8 mouse cellular contexts compared by ENCODE assay signal in the genomic region with DNA sequence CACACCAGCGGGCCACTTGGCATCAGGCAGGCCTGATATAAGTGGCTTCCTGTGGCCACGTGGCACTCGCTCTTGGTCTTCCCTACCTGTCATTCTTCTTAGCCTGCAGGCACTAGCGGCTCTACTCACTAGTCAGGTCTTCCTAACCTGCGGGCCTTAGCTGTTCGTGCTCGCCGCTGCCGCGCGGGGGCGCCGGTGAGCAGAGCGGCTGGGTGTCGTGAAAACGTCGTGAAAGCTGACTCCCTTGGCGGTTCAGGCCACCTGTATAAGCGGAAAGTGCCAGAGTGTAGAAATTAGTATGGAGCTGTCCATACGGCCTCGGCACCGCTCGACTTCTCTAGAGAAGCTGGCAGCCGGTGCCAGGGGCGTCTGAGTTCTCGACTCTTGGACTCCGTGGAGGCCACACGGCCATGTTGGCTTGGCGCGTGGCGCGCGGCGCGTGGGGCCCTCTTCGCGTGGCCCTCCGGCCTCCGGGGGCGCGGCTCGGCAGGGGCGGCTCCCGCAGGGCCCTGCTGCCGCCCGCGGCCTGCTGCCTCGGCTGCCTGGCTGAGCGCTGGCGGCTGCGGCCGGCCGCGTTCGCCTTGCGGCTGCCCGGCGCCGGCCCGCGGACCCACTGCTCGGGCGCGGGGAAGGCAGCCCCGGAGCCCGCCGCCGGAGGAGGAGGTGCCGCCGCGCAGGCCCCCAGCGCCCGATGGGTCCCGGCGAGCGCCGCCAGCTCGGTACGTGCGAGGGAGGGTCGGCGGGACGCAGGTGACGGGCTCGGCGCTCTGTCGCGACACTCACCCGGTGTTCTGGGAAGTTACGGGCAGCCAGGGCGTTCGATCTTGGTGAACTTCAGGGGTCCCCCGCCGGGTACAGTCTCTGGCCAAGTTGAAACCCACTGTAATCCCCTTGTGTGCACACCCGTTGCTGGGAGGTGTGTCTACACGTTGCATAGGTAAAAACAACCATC. TPM values are rescaled to one million over a fixed set of nuclear protein-coding genes. Genes with fewer than 3 reads are reported as not detected.
A peak's percentile ranks its signal among the peaks of the same experiment; 100 is the strongest.
DNase-seq lines count a peak whose midpoint lies in the region; ATAC-seq lines count a peak whose summit lies in the region.

A gene (plus strand): TSS at position 260 of the 952 bp plus-strand sequence.

- intact Hi-C loops in gastrocnemius, postnatal 14 days (cut with DNase I; ENCODE audit: low total_unique reads), result loop anchor here (5.0 kb wide), 1 partner anchor 61 kb away; no protein-coding TSS in a partner anchor
- intact Hi-C loops in left cerebral cortex, postnatal 10 days (cut with DNase I), result loop anchor here (5.0 kb wide), 1 partner anchor 56 kb away; no protein-coding TSS in a partner anchor

- DNase-seq in adrenal gland, adult (ENCODE audit: inconsistent age in 2 of 2, low spot score in 1 of 2), result peak; percentile 97 to 100
- peak; percentile 94 for DNase-seq in embryo, embryonic 10.5 days (ENCODE audit: low spot score)
- peak; percentile 91 for DNase-seq in gastrocnemius, postnatal 14 days
- peak; percentile 93 for DNase-seq in left cerebral cortex, postnatal 10 days (ENCODE audit: extremely low spot score in 1 of 2, low spot score in 2 of 2)
- DNase-seq in right cerebral cortex, postnatal 25 days, result peak; percentile 95
- peak; percentile 93 to 96 for DNase-seq in urinary bladder, postnatal 4 days (ENCODE audit: low spot score in 2 of 2)

- peak; percentile 85 for ATAC-seq in inflammation-experienced regulatory T-cells, adult 6 months
- ATAC-seq in megakaryocyte-erythroid progenitor cell, adult 5-6 weeks (replicated peaks; ENCODE audit: low FRiP score, low TSS enrichment, poor library complexity, severe bottlenecking), result peak; percentile 95

RNA-seq across cellular contexts. Expression of the gene that starts here (rescaled TPM):
- total RNA-seq in gastrocnemius, postnatal 14 days (2021), result 10 to 100 TPM; 14.2 to 15.8 TPM
- 1 to 10 TPM; 2.9 to 4.1 (median 3.6) TPM for polyA plus RNA-seq in inflammation-experienced regulatory T-cells, adult 6 months (2017; shearing (Covaris generic))
- total RNA-seq in left cerebral cortex, postnatal 10 days (2021), result 10 to 100 TPM; 24.6 to 29.3 TPM
- 26.1 and 28.3 TPM in 2 replicates for total RNA-seq in megakaryocyte-erythroid progenitor cell, adult 5-6 weeks (2014; fragmentation: Nextera tagmentation)
- total RNA-seq in megakaryocyte-erythroid progenitor cell, adult 5-6 weeks (2017), result 45.2 and 49.1 TPM in 2 replicates

Comparison
In these comparisons a context has a peak if more than half of its experiments do, and no peak if none do; other contexts are left out.
1. Peak in every context shown above with its lines: DNase-seq and ATAC-seq.